Mouse (Mus musculus): Measurements from ENCODE around the gene Wwtr1.
A peak's percentile ranks its signal among the peaks of the same experiment; 100 is the strongest.

Wwtr1 gene

DNA sequence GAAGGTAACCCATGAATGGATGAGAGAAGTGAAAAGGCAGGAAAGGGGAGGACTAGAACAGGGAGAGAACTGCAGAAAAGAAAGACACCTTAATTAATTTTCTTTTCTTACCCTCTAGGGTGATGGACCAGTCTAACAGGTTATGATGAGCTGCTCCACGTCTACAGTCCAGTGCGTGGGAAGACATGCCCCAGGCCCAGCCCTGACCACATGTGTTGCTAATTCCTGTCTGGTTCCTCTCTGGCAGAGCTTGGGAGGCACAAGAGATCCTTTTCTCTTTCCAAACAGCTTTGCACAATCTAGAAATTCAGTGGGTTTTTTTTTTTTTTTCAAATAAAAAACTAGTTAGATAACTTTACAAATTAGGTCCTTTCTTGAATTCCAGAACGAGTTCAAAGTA is 134.8 kb downstream of the Wwtr1 start:
- DNase-seq = no peak

DNA sequence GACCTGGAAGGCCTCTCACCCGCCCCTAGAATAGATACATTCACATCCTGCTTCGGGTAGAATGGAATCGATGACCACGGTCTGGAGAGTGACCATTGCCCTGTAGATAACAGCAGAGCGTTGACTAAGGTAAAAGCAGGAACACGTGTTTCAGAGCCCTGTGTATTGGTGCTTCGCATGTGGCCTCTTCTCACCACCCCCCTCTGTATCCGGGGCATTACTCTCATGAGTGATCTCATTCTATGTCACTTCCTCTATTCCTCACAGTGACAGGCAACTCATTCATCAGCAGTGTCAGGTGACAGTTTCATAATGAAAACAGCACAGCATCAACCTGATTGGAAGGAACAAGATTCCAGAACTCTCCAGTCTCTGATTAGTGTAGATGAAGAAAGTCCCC is 140.3 kb downstream of the Wwtr1 start:
- no peak for DNase-seq

- no peak for DNase-seq
These were observed 144.0 kb downstream of the Wwtr1 start for GRCm38 (mm10) chr3:57431706-57432105.

GRCm38 (mm10) chr3:57429486-57429885 is 146.2 kb downstream of the Wwtr1 start:
- peak; percentile 21 for DNase-seq

DNA sequence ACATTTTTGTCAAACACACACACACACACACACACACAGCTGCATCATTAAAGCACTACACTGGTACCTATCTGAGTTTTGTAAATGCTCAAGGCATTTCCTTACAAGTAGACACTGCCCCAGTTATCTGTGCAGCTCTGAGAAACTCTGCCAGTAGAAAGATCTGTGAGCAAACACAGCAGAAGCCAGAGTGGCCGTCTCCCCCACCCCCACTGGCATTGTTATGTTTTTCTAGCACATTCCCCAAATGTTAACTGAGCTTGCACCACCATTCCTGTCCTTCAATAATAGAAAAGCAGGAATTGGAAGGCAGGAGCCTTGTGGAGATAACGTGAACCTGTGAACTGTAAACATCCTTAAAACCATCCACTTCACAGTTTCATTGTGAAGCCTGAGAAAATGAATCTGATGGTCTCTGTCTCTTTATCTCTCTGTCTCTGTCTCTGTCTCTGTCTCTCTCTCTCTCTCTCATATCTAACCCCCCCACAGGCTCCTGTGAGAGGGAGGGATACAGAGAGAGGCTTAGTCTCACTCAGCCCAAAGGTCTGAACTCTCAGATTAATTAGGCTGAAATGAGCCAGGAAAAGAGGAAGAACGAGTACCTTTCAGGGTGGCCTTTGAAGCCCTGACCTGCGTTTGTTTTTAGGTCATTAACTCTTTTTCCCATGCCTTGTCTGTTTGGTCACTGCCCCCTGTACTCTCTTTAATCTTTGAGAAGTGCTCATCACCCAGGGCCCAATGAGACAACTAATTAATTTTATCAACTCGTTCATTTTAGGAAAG is 146.8 kb downstream of the Wwtr1 start:
- DNase-seq = no peak

GRCm38 (mm10) chr3:57426351-57426750 is 149.4 kb downstream of the Wwtr1 start:
- DNase-seq = no peak

GRCm38 (mm10) chr3:57425089-57425730 is 150.5 kb downstream of the Wwtr1 start, which contains the start of gene Tm4sf4:
TSS of gene Tm4sf4 (plus strand) at chr3:57425314.
- DNase-seq = no peak

GRCm38 (mm10) chr3:57420660-57421059 is 155.1 kb downstream of the Wwtr1 start:
- no peak for DNase-seq

GRCm38 (mm10) chr3:57420233-57420632 is 155.5 kb downstream of the Wwtr1 start:
- DNase-seq = no peak

GRCm38 (mm10) chr3:57411535-57411934 is 164.2 kb downstream of the Wwtr1 start:
- no peak for DNase-seq
